Mouse (Mus musculus) colon, adult 2 months (tissue): ENCODE measurements around the gene Abcg8. TPM values are rescaled to one million over a fixed set of nuclear protein-coding genes. Genes with fewer than 3 reads are reported as not detected.

ENCODE experiments used
- polyA plus RNA-seq: library from polyadenylated mRNA; depleted of rRNA; stranded (reverse); fragments of >200 nt; gene quantifications from 2 replicates; pipeline ENCODE4 v1.2.3, GENCODE M21; 2012; rRNA removed

Abcg8 gene
- 3.7 and 5.9 TPM in 2 replicates for polyA plus RNA-seq

GRCm38 (mm10) chr17:84675951-84676366 lies at the start of gene Abcg8:
Gene Abcg8 (plus strand): TSS chr17:84676302.

DNA sequence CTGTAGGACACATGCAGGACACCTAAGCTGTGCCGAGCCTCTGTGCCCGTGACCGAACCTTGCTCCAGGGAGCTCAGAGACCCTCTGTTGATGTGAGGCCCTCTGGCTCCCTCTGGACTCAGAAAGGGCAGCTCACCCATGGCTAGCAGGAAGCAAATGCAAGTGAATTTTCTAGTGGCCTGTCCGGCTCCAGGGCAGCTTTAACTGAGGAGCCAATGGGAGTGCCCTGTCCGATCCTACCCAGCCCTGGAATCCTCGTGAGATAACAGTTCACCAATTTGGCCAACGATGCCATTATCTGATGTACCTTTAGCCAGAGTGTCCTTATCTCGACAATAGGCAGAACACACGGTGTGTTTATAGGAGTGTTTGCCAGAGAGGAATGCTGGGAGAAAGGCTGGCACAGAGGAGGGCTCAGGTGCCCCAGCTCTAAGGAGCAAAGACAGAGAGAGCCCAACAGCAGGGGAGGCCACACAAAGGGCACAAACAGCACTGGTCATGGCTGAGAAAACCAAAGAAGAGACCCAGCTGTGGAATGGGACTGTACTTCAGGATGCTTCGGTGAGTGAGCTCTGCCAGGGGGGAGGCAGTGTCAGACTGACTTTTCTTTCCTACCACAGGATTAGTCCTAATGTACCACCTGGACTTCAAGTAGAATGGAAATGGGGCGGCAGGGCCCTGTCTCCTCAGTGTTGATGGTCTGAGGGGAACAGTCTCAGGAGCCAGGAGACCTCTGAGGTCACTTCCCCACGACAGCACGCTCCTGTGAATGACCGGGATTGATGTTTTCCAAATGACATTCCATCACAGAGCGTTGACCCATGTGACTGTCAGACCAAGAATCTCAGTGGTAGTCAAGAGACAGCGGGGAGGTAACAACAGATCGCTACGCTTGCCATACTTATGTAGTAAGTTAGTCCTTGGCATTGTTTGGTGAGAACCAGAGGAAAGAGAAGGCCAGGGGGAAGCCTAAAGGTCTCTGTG lies 6.9 kb downstream of the Abcg8 start, which contains the start of gene Abcg5:
TSS of gene Abcg5 (minus strand) at position 278 of the 984 bp plus-strand sequence.

Other genes starting within 250 kb of the Abcg8 start
- gene Thada, start 210.1 kb upstream of the Abcg8 start, polyA plus RNA-seq = 4.7 and 6.1 TPM in 2 replicates
- gene Plekhh2, start 164.4 kb upstream of the Abcg8 start, polyA plus RNA-seq = 6.0 and 6.1 TPM in 2 replicates
- 0.69 and 1.2 TPM in 2 replicates for gene Dync2li1, start 49.8 kb upstream of the Abcg8 start, polyA plus RNA-seq
- 6.4 and 11.5 TPM in 2 replicates for gene Abcg5, start 6.7 kb downstream of the Abcg8 start, polyA plus RNA-seq
- gene Lrpprc, start 114.5 kb downstream of the Abcg8 start, polyA plus RNA-seq = 7.0 and 8.7 TPM in 2 replicates